Mouse (Mus musculus) layer of hippocampus, postnatal 36 days (tissue): ENCODE measurements around the gene Cfap99. TPM values are rescaled to one million over a fixed set of nuclear protein-coding genes. Genes with fewer than 3 reads are reported as not detected.
A peak's percentile ranks its signal among the peaks of the same experiment; 100 is the strongest.

Experiments used
- DNase-seq, 2 experiments: peaks; one replicate each; pipeline ENCODE4 v3.0.0; 2022
- total RNA-seq, 2 experiments: library from RNA; stranded (reverse); gene quantifications; 2 replicates each; pipeline ENCODE4 v1.2.3; 2021

Gene Cfap99
- total RNA-seq, 2 experiments from 2014 or later = 0.32 to 0.40 TPM

- no peak for DNase-seq
Measured at GRCm38 (mm10) chr5:34334081-34334480, 45.7 kb downstream of the Cfap99 start.

- DNase-seq = no peak
Measured at GRCm38 (mm10) chr5:34335539-34336096, 47.2 kb downstream of the Cfap99 start.

- peak; percentile 96 for DNase-seq
Measured at GRCm38 (mm10) chr5:34336097-34336774, 47.8 kb downstream of the Cfap99 start, which contains the start of gene Rnf4. TSS of gene Rnf4 (plus strand) at chr5:34336289.

- peak in 1 of 2 experiments; percentile 25 for DNase-seq
Measured at GRCm38 (mm10) chr5:34336775-34337450, 48.5 kb downstream of the Cfap99 start.

- DNase-seq = no peak
Measured at GRCm38 (mm10) chr5:34340246-34340645, 51.8 kb downstream of the Cfap99 start.

- DNase-seq = no peak
Measured at GRCm38 (mm10) chr5:34352084-34352631, 63.8 kb downstream of the Cfap99 start.

- no peak for DNase-seq
Measured at GRCm38 (mm10) chr5:34360261-34360660, 71.9 kb downstream of the Cfap99 start.

GRCm38 (mm10) chr5:34363115-34363514, 74.7 kb downstream of the Cfap99 start:
- DNase-seq = no peak

GRCm38 (mm10) chr5:34368551-34369290, 80.3 kb downstream of the Cfap99 start:
- DNase-seq = no peak

- DNase-seq = peak; percentile 97 to 98
Measured at GRCm38 (mm10) chr5:34369341-34370021, 81.1 kb downstream of the Cfap99 start, which contains the start of gene Fam193a. TSS of gene Fam193a (plus strand) at chr5:34369933.

- peak; percentile 32 to 36 for DNase-seq
Measured at GRCm38 (mm10) chr5:34370022-34370823, 81.8 kb downstream of the Cfap99 start.

GRCm38 (mm10) chr5:34370840-34371239, 82.4 kb downstream of the Cfap99 start:
- no peak for DNase-seq

- DNase-seq = no peak
Measured at GRCm38 (mm10) chr5:34372141-34372540, 83.7 kb downstream of the Cfap99 start.

GRCm38 (mm10) chr5:34372541-34372940, 84.1 kb downstream of the Cfap99 start:
- no peak for DNase-seq

Other genes starting within 250 kb of the Cfap99 start
- under 1 TPM; 0.71 to 0.92 TPM for gene Poln, start 119.2 kb upstream of the Cfap99 start, total RNA-seq
- 1 to 10 TPM; 6.3 to 6.4 TPM for gene Haus3, start 119.1 kb upstream of the Cfap99 start, total RNA-seq
- gene Mxd4, start 100.9 kb upstream of the Cfap99 start, total RNA-seq = 10 to 100 TPM; 86.7 to 99.5 TPM
- 10 to 100 TPM; 32.0 to 33.1 TPM for gene Zfyve28, start 151 bp upstream of the Cfap99 start, total RNA-seq
- 10 to 100 TPM; 84.8 to 85.9 TPM for gene Rnf4, start 47.7 kb downstream of the Cfap99 start, total RNA-seq
- gene Fam193a, start 81.3 kb downstream of the Cfap99 start, total RNA-seq = 10 to 100 TPM; 41.3 to 42.7 TPM
- gene Tnip2, start 225.4 kb downstream of the Cfap99 start, total RNA-seq = 10 to 100 TPM; 22.5 to 26.3 TPM
- 1 to 10 TPM; 3.2 to 4.5 TPM for gene Sh3bp2, start 237.2 kb downstream of the Cfap99 start, total RNA-seq